Mouse (Mus musculus) urinary bladder, adult 2 months (tissue): ENCODE measurements at regions not wholly inside any gene's neighbourhood (a gene's known extent, or its start where the extent isn't known, plus 50 kb on each side); places are given as distances from the start of the nearest gene placed in this dataset.

Experiments
- DNase-seq: peaks from one replicate; pipeline ENCODE4 v3.0.0; 2022; ENCODE audit warnings: low spot score

GRCm38 (mm10) chr11:22644010-22644625 lies 132.2 kb downstream of the Tmem17 start:
- DNase-seq, result no peak

- no peak for DNase-seq
These were observed 133.0 kb downstream of the Tmem17 start for GRCm38 (mm10) chr11:22644877-22645276.

- DNase-seq, result no peak
These were observed 134.5 kb downstream of the Tmem17 start for GRCm38 (mm10) chr11:22646192-22646936.

- no peak for DNase-seq
These were observed 136.4 kb downstream of the Tmem17 start for GRCm38 (mm10) chr11:22648275-22648674.

- DNase-seq, result no peak
These were observed 138.9 kb downstream of the Tmem17 start for GRCm38 (mm10) chr11:22650771-22651170.

- DNase-seq, result no peak
These were observed 139.4 kb downstream of the Tmem17 start for GRCm38 (mm10) chr11:22651313-22651712.

GRCm38 (mm10) chr11:22651911-22652310 lies 140.0 kb downstream of the Tmem17 start:
- DNase-seq, result no peak

- no peak for DNase-seq
These were observed 141.0 kb downstream of the Tmem17 start for GRCm38 (mm10) chr11:22652931-22653330.

- DNase-seq, result no peak
These were observed 141.5 kb downstream of the Tmem17 start for GRCm38 (mm10) chr11:22653366-22653765.

- no peak for DNase-seq
These were observed 145.7 kb downstream of the Tmem17 start for GRCm38 (mm10) chr11:22657635-22658034.

- DNase-seq, result no peak
These were observed 149.2 kb downstream of the Tmem17 start for GRCm38 (mm10) chr11:22661072-22661471.

GRCm38 (mm10) chr11:22661713-22662551 lies 150.0 kb downstream of the Tmem17 start:
- DNase-seq, result no peak

- DNase-seq, result no peak
These were observed 154.1 kb downstream of the Tmem17 start for GRCm38 (mm10) chr11:22665978-22666377.

GRCm38 (mm10) chr11:22666378-22666777 lies 154.5 kb downstream of the Tmem17 start:
- DNase-seq, result no peak

GRCm38 (mm10) chr11:22668220-22668619 lies 156.3 kb downstream of the Tmem17 start:
- DNase-seq, result no peak

GRCm38 (mm10) chr11:22669267-22669666 lies 157.4 kb downstream of the Tmem17 start:
- DNase-seq, result no peak

GRCm38 (mm10) chr11:22671791-22672490 lies 160.1 kb downstream of the Tmem17 start:
- DNase-seq, result no peak

- no peak for DNase-seq
These were observed 163.2 kb downstream of the Tmem17 start for GRCm38 (mm10) chr11:22675047-22675446.

GRCm38 (mm10) chr11:22675754-22676153 lies 163.9 kb downstream of the Tmem17 start:
- DNase-seq, result no peak

- DNase-seq, result no peak
These were observed 165.4 kb downstream of the Tmem17 start for GRCm38 (mm10) chr11:22677337-22677736.

- DNase-seq, result no peak
These were observed 172.7 kb downstream of the Tmem17 start for GRCm38 (mm10) chr11:22684576-22684975.

GRCm38 (mm10) chr11:22690829-22691228 lies 169.9 kb downstream of the B3gnt2 start:
- no peak for DNase-seq
